Mouse (Mus musculus): ENCODE measurements around the gene Prkn. TPM values are rescaled to one million over a fixed set of nuclear protein-coding genes. Genes with fewer than 3 reads are reported as not detected.
"Not testable (repeated sequence)": the region's sequence is repeated elsewhere in the genome, so short reads cannot be mapped to it uniquely, and the experiment has no call there.

Gene Prkn
- total RNA-seq, 2 experiments from 2014 or later: 1.8 TPM; not detected in 1

DNA sequence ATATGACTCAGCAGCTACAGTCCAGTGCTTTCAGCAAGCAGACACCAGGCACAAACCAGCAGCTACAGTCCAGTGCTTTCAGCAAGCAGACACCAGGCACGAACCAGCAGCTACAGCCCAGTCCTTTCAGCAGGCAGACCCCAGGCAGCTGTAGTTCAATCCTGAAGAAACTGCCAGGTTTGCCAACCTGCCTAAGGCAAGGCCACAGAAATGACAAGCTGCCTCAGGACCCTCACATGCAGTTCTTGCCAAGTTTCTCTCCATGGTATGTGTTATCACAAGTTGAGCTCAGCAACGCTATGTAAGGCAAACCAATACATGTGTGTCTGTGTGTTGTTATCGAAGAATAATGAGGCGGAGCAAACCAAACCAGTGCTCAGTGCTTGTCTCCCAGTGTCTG, 1091.5 kb downstream of the Prkn start:
- ATAC-seq (replicated peaks; ENCODE audit: poor library complexity, severe bottlenecking): no peak

DNA sequence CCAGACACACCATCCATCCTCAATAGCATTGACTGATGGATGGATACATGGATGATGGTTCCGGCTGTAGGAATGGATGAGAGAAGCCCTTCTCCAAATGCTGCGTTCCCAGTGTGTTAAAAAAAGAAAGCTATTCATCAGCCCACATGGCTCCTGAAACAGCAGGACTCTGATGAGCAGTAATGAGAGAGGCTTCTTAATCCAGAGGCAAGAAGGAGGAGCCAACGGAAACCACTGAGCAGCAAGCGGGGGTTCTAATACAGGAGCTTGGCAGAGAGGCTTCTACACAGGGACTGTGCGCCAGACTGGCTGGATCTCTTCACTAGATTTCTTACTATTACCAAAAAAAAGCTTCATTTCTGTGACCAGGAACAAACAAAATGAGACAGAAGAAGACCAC, 1093.6 kb downstream of the Prkn start:
- ATAC-seq (replicated peaks; ENCODE audit: poor library complexity, severe bottlenecking): no peak

DNA sequence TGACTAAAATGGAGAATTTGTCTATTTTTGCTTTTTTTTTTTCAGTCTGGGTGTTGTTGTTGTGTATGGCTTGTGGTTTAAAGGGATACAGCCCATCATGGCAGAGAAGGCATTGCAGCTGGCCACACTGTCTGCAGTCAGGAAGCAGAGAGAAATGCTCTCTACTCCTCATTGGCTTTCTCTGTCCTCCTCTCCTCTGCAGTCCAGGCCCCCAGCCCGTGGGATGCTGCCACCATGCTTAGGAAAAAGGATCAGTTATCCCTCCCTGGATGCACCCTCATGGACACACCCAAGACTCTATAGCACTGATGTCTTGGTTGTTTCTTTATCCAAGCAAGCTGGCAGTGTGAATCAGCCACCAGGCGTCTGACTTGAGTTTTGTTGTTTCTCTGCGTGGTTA, 1107.3 kb downstream of the Prkn start:
- no peak for ATAC-seq (replicated peaks; ENCODE audit: poor library complexity, severe bottlenecking)

DNA sequence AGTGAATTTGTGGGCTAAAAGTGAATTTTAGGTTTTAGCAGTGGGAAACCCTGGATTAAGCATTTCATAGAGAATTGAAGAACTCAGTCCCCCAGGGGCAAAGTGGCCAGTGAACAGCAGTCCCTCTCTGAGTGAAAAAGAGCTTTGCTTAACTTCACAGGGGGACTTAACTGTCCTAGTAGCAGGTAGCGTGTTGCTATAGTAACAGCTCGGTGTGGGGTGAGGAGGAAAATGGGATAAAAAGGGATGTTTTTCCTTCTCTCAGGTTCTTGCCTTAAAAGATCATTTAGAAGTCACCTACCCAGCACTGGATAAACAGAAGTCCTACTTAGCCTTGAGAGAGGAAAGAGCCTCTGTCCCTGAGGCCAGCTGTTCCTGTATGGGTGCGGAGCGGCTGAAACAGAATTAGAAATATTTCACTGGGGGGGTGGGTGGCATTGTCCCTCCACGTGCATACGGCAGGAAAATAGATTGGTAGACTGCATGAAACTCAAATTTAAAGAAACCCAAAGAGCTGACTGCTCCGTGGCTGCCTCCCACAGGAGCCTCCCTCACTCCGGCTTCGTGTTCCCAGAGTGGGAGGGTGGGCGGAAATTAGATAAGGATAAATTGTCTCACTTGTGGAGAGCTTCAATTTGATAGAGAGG, 1109.5 kb downstream of the Prkn start:
- ATAC-seq (replicated peaks; ENCODE audit: poor library complexity, severe bottlenecking): no peak

DNA sequence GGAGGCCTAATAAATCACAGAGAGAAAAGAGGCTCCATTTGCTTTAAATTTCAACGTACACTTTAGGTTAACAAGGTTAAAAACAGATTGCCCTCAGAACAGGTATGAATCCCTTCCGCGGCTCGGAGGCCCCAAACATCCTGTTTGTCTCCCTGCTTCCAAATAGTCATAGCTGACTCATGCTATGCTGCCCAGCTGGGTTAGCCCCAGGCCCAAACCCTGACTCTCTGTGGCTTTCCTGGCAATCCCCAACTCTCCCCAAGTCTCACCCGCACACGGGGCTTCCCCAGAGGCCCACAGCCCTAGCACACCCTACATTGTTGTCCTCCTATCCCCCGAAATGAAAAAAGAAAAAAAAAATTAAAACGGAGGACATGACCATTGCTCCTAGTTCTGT, 1110.0 kb downstream of the Prkn start:
- ATAC-seq (replicated peaks; ENCODE audit: poor library complexity, severe bottlenecking): no peak

DNA sequence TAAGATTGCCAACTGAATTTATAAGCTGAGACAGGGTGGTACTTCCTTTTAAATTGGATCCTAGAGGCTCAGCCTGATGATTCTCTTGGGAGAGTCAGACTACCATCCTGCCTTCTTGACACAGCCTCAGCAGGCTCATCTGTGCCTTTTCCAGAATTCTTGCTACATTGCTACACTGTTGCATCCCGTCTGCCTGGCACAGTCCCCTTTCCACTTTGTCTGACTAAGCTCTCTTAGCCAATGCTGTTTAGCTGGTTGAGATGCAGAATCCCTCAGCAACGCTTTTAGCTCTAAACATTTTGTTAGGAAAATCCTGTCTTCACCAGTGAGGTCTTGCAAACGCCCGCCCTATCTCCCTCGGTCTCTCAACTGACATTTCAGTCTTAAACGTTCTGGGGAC, 1115.1 kb downstream of the Prkn start:
- no peak for ATAC-seq (replicated peaks; ENCODE audit: poor library complexity, severe bottlenecking)

DNA sequence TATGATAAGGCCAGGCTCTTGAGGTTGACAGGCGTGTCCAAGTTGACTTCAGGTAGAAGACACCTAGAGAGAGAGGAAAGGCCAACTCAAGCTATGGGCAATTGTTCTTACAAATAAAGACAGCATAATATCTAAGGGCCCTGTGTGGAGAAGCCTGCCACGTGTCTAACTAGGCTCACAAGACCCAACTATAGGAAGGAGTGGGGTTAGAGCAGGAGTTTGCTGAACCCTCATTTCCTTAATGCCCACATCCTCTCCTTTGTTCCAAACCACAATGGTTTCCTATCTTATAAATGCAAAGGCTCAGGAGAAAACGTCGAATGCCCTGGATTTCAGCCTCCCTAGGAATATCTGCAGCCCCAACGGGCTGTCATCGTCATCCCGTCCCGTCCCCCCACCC, 1120.3 kb downstream of the Prkn start:
- no peak for ATAC-seq (replicated peaks; ENCODE audit: poor library complexity, severe bottlenecking)

DNA sequence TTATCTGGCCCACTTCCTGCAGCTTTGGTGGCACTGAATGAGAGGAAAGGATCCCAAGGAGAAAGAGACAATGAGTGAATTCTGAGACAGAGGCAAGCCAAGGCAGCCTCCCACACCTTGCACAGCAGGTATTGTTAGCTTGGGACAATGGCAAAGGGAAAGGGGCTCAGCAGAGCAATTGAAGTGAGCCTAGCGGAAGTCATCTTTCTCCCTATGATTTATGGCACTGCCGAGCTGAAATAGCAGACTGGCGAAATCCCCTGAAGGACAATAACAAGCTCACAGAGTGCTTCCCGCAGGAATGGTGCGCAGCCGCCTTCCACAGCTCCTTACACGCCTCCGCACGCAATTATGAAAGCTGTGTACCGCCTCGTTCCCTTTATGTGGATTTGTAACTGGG, 1122.6 kb downstream of the Prkn start:
- ATAC-seq (replicated peaks; ENCODE audit: poor library complexity, severe bottlenecking): no peak

DNA sequence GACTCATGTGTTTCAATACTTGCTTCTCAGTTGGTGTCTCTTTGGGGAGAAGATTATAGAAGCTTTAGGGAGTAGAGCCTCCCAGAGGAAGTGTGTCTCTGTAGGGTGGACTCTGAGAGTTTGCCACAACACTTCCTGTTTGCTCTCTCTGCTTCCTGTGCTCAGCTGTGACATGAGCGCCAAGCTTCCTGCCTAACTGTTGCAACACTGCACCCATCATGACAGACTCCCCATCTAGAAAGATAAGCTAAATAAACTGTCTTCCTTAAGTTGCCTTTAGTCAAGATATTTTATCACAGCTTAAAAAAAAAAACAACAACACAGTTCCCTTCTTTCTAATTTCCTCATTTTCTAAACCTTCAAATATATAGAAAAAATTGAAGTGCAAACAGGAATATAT, 1130.0 kb downstream of the Prkn start:
- peak; percentile 90 for ATAC-seq (replicated peaks; ENCODE audit: poor library complexity, severe bottlenecking)

DNA sequence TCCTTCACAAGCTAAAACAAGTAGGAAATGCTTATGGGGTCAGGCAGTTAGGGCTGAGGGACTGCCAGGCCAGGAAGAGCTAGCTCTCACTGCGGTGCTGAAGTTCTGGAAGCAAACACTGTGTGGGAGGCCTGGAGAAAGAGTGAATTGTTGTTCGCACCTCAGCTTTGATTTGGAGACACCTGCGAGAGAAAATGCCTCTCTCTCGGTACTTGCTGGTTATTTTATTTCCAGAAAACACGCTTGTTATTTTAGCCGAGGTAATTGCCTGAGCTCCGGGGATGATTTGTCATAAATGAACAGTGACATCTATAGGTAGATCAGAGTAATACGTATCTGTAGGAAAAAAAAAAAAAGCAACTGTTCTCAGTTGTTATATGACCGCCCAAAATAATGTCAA, 1132.4 kb downstream of the Prkn start:
- no peak for ATAC-seq (replicated peaks; ENCODE audit: poor library complexity, severe bottlenecking)

DNA sequence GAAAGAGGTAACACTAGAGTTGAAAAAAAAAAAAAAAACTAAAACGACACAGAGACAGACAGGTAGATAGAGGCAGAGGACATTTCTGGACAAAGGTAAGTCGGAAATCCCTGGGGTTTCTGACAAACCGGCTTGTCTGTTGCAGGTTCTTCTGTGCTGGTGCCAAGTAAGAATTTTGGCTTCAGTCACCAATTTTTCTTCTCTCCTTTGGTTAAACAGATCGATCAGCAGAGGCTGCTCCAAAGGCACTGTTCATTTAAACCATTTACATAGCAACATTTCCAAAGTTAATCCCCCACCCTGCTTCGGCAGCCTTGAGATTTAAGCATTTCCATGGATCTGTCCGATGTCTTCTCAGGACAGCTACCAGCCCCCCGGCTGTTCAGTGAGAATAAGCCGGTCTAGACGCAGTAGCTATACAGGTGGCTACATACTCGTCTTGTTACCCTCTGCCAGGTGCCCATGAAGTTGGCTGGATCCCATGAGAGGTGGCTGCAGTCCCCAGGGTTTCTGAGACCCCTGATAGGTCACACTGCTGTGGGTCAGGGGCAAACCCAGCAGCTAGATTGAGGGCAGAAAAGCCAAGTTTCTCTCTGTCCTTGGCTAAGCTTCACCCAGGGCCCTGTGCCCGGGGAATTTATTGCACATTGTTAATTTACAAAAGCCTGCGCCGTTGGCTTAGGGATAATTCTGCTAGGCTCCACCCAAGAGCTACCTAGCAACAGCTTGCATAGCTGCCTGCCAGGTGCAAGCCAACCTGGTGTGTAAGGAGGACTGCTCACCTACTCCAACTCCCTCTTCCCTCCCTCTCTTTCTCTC, 1133.0 kb downstream of the Prkn start:
- ATAC-seq (replicated peaks; ENCODE audit: poor library complexity, severe bottlenecking): no peak

DNA sequence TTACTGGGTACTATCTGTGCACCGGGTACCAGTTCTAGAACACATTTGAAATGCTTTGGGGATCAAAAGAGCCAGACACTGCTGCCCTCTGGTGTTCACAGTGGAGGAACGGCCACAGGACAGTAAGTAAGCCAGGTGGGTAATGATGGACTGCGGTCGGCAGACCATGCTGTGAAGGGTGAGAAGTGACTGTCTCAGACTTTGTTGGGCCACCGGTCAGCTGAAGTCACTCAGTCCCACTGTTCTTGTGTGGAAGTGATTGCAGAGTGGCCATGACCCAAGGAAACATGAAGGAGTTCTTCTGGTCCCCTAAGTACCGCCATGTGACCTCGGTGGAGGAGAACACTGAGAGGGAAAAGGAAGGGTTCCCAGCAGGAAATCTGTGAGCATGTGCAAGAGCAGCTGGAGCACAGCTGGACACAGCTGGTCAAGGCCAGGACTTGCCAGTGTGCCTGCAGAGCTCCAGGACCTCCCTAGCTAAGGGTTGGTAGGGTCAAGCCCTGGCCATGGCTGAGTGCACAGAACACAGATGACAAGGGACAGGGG, 1135.0 kb downstream of the Prkn start:
- ATAC-seq (replicated peaks; ENCODE audit: poor library complexity, severe bottlenecking): no peak; the same call in 1 of the 2 replicates

DNA sequence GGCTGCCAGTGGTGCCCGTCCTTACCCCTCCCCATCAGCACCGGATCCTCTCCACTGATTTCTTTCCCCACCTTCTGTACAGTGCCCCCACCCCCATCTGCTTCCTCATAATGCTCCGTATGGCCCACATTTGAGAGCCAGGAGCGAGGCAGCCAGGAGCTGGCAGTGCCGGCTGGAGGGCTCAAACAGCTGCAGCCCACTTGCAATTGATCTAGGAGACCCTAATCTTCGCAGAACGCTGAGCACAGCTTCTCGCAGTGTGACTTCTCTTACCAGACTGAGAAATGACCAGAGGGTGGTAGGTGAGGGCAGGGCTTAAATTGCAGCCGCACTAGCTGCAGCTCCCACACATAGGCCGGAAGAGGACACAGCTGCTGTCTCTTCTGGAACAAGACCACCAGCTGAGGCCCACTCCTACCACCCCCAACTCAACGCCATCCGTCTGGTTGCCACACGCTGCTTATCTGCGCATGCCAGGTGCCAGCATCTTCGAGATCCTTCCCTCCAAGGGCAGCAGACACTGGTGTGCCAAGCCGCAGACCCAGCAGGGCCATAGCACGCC, 1138.2 kb downstream of the Prkn start:
- ATAC-seq (replicated peaks; ENCODE audit: poor library complexity, severe bottlenecking): peak; percentile 44; the same call in 1 of the 2 replicates

DNA sequence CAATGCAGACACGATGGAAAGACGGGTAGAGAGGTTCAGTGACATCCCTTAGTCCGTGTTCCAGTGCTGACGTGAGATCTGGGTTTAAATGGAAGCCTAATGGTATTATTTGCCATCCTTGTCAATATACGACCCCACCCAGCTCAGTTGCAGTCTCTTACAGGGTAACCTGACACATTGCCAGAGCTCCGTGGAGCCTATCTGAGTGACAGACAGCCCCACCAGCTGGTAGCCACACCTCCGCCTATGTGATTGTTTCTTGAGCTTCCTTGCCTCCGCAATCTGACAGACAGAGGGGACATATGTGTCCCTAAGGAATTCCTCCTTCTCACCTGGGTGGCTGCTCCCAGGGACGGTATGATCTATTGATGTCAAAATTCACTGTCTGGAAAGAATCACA, 1141.5 kb downstream of the Prkn start:
- no peak for ATAC-seq (replicated peaks; ENCODE audit: poor library complexity, severe bottlenecking)

DNA sequence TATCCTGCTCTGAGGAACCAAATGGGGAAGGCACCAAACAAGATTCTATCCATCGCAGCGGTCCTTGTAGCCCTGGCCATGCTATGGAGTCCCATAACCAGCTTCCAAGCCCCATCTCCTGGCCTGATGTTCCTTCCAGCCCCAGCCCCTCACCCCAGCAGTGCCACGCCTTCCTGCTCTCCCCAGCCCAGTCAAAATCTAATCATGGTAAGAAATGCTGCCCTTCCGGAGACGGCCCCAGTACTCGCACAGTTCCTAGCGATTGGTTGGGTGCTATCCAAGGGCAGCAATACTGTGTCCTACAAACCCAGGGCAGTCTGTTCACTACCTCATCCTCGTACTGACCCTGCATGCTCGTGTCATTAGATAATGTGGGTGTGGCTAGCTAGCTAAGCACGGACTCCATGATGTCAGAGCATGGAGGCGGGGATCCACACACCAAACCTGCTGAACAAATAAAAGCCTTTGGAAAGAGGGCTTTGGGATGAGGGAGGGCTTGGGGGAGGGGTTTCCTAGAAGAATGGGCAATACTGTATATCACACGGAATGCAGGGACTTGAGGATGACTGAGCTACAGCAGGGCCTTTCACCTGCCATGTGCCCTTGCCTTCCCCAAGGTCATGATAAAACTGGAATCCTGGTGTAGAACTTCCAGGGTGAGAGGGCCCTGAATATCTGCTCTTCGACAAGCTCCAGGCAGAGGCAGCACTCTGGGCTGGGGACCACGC, 1148.1 kb downstream of the Prkn start:
- ATAC-seq (replicated peaks; ENCODE audit: poor library complexity, severe bottlenecking): no peak

DNA sequence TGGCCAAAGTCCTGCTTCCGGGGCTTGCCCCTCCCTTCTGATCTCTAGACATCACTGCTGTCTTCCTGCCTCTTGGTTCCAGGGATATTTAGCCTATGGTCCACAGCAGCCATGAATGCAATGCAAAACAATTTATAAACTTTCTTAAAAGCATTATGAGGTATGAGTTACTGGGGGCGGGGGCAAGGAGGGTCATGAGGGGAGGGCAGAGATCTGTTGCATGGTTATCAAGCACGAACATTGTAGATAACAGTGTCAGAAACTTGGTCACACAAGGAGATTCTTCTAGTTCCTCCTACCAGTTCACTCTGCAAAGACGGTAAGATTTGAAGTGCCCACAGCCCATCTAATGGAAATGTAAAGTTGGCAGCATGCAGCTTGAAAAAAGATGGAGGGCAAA, 1149.1 kb downstream of the Prkn start:
- ATAC-seq (replicated peaks; ENCODE audit: poor library complexity, severe bottlenecking): no peak

DNA sequence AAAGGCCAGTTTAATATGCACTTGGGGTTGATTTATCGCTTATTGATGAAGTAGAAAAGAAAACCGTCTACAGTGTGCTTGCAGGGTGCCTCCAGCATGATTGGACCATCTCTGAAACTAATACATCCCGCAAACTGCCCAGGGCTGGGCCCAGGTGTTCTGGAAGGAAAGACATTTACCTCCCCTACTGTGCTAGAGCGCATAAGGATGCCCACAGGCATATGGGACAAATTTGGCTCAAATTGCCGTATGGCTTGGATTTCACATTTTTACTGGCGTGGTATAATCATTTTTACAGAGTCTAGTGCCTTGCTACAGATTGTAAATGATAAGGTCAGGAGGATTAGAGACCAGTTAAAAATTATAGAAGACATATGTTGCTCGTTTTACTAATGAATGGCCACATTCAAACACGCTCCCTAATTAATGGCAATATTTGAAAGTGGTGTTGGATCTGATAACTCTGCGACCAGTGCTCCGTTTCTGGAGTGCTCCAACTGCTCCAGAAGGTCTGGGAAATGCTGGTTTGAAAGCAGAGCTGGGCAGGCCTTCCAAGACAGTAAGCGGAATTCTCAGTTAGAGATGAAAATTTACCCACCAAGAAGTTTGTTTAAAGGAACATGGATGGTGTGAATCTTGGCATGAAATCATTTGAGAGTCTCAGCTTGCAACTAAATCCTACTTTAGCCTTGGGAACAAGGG, 1150.4 kb downstream of the Prkn start:
- no peak for ATAC-seq (replicated peaks; ENCODE audit: poor library complexity, severe bottlenecking)

DNA sequence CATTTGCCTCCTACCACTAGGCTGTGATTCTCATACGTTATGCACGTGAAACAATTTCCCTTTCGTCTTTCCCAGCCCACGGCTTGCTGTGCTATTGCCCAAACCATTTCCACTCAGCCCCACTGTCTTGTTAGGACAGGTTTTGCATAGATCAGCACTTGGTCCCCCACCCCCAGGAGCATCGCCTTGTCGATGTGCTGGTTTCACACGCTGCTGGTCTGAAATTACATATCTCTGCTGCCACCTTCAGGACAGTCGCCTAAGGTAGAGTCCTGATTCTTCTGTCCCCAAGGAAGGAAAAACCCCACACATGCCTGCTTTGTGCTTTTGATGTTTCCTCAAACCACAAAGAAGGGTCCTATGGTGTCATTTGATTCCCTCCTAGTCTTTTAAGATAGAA, 1153.1 kb downstream of the Prkn start:
- ATAC-seq (replicated peaks; ENCODE audit: poor library complexity, severe bottlenecking): peak; percentile 56; the same call in 1 of the 2 replicates

DNA sequence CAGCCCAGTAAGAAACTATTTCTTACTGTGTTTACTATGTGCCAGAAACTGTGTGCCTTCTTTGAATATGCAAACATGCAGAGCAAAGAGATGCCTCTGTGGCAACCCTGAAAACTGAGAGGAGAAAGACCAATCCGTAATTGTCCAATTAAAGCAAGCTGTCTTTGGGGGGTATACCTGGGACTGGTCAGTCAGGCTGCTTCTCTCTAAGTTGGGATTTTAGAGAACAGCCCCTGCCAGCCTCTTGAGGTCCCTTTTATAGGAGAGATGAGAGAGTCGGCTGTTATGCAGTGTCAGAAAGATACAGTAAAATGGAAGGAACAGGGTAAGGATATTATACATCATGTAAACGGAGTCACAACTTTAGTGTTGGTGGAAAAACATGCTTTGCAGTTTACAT, 1154.1 kb downstream of the Prkn start:
- no peak for ATAC-seq (replicated peaks; ENCODE audit: poor library complexity, severe bottlenecking)

DNA sequence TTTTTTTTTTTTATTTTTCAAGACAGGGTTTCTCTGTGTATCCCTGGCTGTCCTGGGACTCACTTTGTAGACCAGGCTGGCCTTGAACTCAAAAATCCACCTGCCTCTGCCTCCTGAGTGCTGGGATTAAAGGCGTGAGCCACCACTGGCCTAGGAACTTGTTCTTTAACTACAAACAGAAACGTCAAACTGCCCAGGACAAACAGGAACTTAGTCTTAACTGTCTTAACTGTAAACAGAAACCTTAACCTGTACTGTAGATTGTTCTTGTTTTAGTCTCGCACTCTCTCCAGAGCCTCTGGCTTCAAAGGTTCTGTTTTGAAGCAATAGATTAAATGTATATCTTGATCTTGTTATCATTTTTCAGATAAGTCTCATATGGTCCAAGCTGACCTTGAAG, 1154.6 kb downstream of the Prkn start:
- ATAC-seq (replicated peaks; ENCODE audit: poor library complexity, severe bottlenecking): not testable (repeated sequence)
